Mouse (Mus musculus): ENCODE data around the gene Tmc5.

Gene Tmc5

DNA sequence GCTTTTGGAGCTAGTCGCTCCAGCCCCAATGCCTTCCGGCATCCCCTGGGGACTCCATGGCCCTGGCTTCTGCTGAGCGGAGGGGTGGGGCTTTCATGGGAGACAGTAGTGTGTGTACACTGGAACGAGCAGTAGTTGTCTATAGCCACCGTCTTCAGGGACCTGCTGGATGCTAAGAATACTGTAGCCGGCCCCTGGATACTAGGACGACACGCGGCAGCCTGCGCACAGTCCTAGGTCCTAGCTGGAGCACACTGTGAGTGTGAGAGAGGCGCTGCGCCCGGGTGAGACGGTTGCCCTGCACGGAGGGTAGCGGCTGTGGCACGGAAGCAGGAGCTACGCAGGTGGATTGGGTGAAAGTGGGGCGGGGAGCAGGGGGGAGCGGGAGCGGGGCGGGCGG lies at the start of gene Tmc5:
Tmc5 (plus strand) TSS at position 97 of the 400 bp plus-strand sequence.
- DNase-seq (ENCODE audit: low spot score in 2 of 2), result peak in 1 of 2 experiments; percentile 13

DNA sequence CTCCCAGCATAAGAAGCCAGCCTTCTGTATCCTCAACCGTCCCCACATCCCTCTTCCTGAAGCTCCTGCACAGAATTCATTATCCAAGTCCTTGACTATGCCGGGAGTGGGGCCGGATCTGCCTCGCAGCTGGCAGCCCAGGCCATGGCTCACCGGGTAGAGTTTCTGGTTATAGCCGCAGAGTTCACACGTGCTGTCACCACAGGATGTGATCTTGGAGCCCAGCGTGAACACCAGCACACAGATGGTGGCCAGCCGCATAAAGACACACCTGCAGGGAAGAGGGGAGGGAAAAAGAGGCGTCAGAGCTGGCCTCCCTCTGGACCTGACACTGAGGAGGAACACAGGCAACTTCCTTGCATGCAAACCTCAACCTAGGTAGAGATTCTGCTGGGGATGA lies 49.6 kb upstream of the Tmc5 start:
- no peak for DNase-seq (ENCODE audit: low spot score in 2 of 2)

DNA sequence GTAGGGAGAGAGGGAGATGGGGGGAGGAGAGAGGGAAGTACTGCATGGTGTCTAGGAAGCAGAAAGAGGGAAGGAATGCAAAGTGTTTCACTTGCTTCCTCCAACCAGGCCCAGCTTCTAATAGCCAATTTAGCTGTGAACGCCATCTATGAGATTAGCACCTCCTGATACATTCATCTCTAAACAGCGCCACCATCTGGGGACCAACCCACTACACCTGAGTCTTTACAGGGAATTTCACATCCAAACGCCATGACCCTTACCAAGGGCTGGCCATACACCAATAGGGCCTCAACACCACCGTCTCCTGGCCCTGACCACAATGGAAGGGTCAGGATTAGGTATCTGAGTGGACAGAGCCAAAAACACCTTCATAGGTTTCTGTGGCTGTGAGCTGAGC lies 43.2 kb upstream of the Tmc5 start:
- DNase-seq (ENCODE audit: low spot score in 2 of 2), result no peak

DNA sequence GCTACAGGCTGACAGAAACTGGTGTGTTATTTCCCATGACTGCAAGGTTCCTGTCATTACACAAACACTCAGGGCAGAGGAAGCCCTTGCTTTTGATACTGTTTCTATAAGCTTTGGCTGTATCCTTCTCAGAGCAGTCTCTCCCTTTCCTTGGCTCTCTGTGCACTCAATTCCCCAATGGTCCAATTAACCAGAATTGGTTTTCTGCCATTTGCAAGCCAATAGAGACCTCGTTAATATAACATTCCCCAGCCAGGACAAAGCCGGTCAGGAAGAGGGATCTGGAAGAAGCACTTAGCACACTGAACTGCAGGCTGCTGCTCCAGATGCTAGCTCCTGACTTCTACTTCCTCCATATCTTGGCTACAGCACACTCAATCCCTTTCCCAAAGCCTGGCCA lies 42.8 kb upstream of the Tmc5 start:
- no peak for DNase-seq (ENCODE audit: low spot score in 2 of 2)

DNA sequence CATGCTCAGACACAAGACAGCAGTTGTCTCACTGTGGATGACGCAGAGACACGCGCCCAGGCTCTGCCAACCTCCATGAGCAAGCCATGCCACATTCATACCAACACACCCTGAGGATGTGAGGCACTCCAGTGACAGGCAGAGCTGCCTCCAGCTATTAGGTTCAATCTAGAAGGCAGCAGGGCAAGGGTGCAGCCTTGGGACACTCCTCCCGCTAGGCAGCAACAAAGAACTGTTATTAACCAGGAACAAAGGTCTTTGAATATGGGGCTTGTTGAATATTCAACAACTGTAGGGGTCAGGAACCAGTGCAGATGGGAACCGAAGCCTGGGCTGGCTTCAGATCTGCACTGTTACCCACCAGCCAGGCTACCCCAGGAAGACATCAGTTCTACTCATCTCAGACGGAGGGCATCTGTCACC lies 28.0 kb upstream of the Tmc5 start:
- no peak for DNase-seq (ENCODE audit: low spot score in 2 of 2)

DNA sequence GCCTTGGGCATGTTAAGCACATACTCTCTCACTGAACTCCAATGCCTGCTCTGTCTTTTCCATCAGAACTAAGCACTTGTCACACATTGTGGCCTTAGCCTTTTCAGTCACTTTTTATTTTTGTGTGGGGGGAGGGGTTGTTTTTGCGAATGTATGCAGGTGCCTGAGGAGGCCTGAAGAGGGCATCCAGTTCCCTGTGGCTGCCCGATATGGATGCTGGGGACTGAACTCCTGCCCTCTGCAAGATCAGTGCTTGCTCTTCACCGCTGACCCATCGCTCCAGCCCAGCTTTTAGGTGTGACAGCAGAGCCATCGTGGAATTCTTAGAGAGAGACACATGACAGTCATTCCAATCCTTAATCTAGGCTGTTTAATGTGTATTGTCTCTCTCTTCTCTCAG lies 25.7 kb upstream of the Tmc5 start:
- no peak for DNase-seq (ENCODE audit: low spot score in 2 of 2)

DNA sequence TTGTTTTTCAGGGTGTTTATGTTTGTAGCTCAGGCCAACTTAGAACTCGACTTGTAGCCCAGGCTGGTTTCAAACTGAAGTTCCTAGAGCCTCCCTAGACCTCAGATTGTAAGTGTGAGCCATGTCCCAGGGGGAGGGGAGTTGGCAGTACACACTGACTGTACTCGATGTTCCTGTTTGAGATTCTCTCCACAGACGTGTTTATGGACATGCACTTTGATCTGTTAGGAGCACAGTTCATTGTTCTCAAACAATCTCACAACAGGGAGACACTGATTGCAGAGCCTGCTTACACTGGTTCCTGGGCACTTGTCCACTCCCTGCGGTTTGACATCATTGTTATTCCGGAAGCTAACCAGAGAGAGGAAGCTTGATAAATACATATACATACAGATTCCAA lies 25.1 kb upstream of the Tmc5 start:
- DNase-seq (ENCODE audit: low spot score in 2 of 2), result no peak

DNA sequence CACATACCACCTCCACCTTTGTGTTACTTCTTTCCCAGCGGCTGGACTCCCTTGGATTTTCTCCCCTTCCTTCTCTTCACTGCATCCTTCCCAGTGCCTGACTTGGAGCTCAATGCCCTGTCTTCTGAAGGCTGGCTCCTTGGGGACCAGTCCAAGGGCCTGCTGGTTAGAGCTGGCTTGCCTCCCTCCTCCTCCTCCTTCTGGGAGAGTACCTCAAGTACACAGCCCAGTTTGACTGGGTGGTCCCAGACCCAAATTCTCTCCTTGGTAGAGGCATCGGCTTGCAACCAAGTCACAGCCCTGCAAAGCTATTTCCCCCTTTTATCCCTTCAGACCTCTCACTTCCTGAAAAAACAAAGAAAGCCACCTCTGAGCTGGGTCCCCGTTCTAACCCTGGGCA lies 18.8 kb upstream of the Tmc5 start:
- no peak for DNase-seq (ENCODE audit: low spot score in 2 of 2)

DNA sequence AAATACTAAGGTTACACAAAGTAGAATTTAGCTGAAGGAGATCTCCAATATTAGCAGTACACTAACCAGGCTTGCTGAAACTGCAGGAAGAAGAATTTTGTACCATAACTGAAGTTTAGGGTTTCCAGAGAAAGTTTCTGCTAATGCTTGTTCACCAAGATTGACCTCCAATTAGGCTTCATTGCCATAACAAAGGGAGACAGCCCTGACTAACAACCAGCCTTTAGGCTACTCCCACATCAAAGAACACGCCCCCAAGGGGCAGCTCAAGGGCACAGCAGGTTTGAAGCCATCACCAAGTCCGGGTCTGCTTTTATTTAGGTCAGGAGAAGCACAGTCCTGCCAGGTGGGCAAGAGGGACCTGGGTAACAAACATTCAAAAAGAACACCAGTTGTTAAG lies 17.2 kb upstream of the Tmc5 start:
- no peak for DNase-seq (ENCODE audit: low spot score in 2 of 2)

DNA sequence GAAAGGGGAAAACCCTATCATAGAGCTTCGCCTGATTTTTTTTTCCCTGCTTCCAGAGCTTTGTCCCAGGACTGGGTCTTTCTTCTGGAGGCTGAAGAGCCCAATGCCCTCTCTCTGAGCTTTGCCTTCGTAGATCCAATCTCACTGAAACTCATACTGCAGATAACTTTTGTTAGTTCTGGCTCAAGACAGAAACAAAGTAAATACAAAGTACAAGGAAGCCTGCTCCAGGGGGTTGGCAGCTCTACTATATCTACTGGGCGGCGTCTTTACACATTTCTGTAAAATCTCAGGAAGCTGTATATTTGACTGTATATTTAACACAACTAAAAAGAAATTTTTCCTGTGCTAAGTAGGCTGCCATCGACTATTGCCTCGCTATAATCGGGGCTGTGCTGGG lies 13.3 kb upstream of the Tmc5 start:
- DNase-seq (ENCODE audit: low spot score in 2 of 2), result no peak

DNA sequence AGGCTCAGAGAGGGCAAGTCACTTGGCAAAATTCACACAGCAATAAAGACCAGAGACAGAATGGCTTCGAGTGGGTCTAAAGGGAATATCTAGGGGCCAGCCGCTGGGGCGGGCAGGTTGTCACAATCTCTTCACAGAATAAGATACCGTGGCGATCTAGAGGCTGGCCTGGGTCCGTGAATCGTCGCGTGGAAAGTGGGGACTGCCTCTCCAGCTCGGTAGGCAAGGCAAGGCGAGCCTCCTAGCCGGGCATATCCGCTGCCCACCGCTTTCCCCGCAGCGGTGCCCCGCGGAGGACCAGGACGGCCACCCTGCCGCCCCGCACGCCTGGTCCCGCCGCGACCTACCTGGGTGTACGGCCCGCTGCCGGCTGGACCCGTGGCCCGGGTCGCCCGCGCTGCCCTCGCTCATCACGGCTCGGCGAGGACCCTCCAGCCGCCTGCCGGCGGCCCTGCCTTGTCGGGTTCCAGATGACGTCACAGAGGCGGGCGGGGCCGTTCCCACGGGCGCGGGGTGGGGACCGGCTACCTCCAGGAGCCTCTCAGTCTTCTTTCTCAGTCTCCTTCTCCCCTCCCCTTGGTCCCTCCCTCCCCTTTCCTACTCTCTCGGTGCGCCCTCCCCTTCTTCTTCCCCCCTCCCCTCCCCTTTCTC lies 12.7 kb upstream of the Tmc5 start, which contains the start of gene Tmc7:
Tmc7 (minus strand) TSS at position 480 of the 651 bp plus-strand sequence.
- peak; percentile 23 to 32 for DNase-seq (ENCODE audit: low spot score in 2 of 2)

DNA sequence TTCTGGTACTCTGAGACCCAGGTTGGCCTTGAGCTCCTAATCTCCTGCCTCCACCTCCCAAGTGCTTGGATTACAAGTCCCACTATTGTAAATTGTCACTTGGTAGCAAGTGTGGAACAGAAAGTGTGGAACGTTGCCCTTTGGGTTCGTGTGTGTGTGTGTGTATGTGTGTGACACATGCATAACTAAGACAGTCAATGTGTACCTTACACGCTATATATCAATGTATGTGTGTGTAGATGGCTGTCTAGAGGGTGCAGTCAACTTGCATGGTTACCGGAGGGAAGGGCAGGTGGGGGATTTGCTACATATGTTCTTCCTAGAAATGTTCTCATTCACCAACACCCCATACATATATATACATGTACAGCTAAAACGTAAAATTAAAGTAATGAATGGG lies 12.2 kb upstream of the Tmc5 start:
- DNase-seq (ENCODE audit: low spot score in 2 of 2), result no peak

DNA sequence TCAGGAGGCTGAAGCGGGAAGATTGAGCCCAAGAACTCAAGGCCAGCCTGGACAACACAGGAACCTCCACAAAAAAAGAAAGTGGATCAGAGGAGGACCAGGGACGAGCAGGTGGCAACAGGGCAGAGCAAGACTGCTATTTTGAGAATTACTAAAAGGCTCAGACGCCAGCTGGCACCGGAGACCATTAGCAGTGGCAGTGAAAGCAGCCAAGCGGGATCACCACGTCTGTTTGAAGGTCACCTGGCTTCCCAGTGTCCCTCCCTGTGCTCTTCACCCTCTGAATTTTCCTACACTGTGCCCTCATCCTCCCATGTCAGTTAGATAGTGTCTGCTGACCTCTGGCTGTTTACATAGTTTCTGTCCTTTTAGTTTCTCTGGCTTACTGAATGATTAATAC lies 11.2 kb upstream of the Tmc5 start:
- DNase-seq (ENCODE audit: low spot score in 2 of 2), result peak; percentile 74 to 80

DNA sequence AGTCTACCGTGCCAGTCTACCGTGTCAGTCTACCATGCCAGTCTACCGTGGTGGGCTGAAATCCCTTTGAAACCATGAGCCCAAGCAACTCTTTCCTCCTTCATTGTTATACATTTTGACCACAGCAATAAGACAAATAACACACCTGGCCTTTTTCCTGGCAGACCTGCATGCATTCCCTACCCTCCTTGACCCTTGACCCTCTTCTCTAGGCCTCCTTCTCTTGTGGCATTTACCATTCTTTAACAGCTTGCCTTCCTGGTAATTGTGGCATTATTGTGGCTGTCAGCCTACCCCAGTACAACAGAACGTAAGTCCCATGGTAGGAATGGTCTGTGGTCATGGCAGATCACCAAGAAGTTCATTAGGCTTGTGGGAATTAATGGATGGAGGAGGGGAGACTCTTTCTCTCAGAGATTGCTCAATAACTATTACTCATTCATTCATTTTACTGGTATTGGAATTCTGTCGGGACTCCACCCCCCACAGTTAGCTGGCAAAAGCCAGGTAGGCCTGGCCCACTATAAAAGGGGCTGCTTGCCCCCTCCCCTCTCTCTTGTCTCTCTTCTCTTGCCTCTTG lies 6.3 kb upstream of the Tmc5 start:
- no peak for DNase-seq (ENCODE audit: low spot score in 2 of 2)

DNA sequence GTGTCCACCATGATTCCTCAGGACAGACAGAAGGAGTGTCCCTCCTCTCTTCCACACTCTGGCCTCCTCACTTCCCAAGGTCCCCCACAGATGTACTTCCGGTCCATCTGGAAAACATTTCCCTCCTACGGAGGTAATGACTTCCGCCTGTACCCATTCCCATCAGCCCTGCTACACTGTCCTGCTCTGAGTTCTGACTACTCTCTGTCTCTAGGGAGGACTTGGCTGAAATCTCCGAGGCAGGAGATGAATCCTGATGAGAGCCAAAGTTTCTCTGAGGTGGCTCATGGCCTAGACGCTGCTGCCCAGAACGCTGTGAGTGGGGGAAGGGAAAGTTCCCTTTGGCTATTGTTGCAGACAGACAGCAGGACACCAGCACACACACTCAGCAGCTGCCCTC lies 5.0 kb upstream of the Tmc5 start:
- no peak for DNase-seq (ENCODE audit: low spot score in 2 of 2)

DNA sequence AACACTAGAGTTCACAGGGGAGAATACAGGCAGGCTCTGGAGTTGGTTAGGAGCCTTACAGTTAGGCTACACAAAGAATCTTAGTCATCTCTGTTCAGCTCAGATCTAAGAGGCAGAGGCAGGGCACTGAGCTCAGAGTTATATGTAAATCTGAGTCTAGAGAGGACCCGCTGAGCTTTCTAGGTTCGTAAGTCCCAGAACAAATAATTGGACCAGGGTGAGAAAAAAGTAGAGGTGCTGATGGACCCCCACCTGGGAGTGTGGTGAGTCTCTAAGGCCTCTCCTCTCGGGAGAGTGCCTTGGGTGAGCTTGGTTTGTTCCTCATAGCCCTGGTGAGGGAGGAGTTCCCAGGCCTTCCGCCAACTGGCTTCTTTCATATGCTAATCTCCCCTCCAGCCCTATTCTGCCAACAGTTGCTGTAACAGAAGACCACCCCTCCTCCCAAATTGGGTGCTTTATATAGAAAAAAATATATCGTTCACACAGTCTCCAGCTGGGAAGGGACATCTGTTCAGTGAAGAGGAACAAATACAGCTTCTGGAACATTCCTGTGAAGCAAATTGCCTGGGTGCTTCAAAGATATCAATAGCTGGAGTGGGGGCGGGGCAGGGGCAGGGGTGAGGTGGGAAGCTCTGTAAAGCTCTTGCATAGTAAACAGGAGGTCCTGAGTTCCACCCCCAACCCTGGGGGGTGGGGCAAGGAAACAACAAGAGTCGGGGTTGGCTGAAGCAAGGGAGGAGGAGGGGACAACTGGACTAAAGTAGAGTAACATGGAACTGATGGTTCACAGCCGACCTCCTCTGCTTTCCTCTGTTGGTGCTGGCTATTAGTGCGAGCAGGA lies 3.3 kb upstream of the Tmc5 start:
- no peak for DNase-seq (ENCODE audit: low spot score in 2 of 2)

DNA sequence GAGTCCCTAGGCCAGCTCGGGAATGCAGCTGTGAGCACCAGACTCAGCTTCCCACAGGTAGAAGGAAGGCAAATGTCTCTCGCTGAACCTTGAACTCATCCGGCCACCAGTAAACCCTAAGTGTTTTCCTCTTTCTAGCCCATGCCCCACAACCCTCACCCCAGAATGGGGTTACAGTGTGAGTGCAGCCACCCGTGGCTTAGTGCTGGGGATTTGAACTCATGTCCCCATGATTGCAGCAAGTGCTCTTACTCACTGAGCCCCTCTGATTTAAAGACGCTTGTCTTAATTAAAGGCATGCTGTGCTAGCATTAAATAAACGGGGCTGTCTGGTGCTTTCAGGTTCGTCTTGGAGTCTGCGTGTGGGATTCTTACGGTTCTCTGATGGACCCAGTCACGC lies 2.5 kb upstream of the Tmc5 start:
- no peak for DNase-seq (ENCODE audit: low spot score in 2 of 2)

DNA sequence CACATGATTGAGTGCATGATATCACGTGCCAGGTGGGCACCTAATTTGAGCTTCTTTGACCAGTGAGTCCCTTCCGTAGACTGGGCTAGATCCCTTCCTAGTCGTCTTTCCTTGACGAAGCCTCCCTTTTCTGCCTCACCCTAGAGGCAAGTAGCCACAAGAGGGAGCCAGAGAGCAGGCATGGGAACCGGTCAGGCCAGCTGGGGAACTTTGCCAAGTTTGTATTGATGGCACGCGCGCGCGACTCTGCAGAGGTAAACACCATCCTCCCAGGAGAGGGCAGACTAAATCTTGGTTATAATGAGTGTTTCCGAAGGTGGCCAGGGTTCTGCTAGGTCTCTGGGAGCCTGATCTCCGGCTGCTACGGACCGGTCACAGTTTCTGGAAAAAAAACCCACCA lies 1.9 kb upstream of the Tmc5 start:
- peak; percentile 79 to 87 for DNase-seq (ENCODE audit: low spot score in 2 of 2)

DNA sequence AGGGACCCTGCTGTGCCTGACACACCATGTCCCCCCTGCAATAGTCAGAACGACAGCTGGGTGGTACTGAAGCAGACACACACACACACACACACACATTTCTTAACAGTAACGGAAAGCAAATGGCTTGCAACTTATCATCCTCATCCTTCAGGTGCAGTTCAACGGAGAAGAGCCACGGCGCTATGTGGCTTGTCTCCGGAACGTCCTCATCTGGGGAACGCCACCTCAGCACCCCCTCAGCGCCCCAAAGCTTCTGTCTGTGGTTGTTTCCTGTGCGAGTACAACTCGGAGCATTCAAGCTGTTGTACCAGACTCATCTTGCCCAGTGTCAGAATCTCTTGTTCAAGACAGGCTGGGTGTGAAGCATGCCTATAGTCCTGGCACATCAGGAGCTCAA lies 826 bp upstream of the Tmc5 start:
- DNase-seq (ENCODE audit: low spot score in 2 of 2), result no peak

DNA sequence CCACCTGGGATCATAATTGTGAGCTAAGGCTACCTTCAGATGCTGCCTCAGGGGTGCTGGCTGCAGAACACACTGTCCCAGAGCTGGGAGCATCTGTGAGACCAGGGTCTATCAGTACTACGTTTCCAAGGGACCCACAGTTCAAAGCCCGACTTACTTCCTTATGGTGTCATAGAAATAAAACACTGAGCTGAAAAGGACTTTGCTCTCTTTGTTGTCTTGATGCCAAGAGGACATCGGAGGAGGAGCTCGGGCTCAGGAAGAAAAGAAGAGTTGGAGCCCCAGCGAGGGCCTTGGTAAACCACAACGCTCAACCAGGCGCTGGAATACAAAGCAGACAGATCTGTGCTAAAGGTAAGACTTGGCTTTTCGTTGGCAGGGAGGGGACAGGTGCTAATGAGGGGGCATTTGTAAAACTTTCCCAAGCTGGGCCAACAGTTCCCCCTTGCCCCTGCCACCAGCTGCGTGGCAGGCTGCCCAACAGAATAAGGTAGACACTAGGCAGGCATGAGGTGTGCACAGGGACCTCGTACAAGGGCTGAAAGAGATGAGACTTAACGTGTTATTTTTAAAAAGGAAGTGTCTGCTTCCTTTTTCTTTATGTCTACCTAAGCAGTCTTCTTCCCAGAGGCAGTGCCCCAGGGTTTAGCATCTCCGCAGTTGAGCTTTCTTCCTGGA lies 3.0 kb downstream of the Tmc5 start:
- no peak for DNase-seq (ENCODE audit: low spot score in 2 of 2)

DNA sequence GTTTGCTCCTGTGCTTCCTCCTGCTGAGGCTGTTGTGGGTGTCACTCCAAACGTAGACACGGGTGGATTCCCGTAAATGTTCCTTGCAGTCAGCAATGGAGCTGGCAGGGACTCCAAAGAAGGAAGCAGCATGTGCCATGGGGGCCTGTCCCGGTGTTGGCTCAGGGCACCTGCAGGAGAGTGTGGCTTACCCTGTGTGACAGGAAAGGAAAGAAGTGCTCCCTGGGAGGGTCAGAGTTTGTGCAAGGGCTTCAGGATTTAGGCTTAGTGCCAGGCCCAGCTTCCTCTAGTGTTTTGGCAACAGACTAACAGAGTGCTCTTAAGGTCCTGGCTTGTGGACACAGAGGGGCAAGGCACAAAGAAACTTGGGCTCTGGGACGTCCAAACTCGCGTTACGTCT lies 7.7 kb downstream of the Tmc5 start:
- no peak for DNase-seq (ENCODE audit: low spot score in 2 of 2)

DNA sequence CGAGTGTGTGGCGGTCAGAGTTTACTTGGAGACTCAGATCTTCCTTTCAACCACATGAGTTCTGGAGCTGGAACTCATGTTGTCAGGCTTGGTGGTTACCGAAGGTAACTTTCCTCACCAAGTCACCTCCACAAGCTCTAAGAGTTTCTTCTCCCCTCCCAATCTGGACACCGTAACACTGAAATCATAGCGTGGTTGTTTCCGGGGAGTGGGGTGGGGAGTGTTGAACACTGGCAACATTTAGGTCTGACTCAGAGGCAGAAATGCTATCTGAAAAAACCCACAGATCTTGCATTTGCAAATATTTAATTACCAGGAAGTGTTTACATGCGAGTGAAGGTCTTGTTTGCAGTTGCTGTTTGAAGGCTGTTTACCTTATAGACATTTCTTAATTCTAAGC lies 12.7 kb downstream of the Tmc5 start:
- DNase-seq (ENCODE audit: low spot score in 2 of 2), result no peak

DNA sequence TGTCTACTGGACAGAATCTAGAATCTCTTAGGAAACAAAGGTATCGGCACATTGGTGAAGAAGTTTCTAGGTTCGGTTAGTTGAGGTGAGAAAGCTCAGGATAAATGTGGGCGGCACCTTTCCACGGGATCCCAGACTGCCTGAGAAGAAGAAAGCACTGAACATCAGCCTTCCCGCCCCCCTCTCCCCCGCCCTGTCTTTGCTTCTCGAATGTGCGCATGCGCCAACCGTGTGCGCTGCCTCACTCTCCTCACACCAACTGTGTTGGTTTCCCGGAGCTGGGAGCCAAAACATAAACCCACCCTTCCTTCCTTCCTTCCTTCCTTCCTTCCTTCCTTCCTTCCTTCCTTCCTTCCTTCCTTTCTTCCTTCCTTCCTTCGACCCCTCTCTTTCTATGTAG lies 13.6 kb downstream of the Tmc5 start:
- no peak for DNase-seq (ENCODE audit: low spot score in 2 of 2)

Data from heart, adult 9 months (tissue).